Mouse (Mus musculus) intestine, postnatal 0 days (tissue): ENCODE measurements around the gene Flrt3. TPM values are rescaled to one million over a fixed set of nuclear protein-coding genes. Genes with fewer than 3 reads are reported as not detected.

Experiments used
- ATAC-seq: fragments of 200-750 bp; cut with Nextera tagmentation; 2 replicates; pipeline ENCODE4 v1.8.0; 2017; ENCODE audit warnings: mild to moderate bottlenecking, moderate TSS enrichment, moderate library complexity
- H3K27ac ChIP-seq: fragments of 300-500 bp; sonication (generic); 2 replicates; pipeline ENCODE4 v1.5.1; 2014; ENCODE audit warnings: mild to moderate bottlenecking, low read depth, low read length, moderate library complexity
- H3K27me3 ChIP-seq: fragments of 300-500 bp; sonication (generic); replicated peaks from 2 replicates; pipeline ENCODE4 v1.6.1; 2014; ENCODE audit warnings: low read length, mixed read lengths; ENCODE audit not compliant: control insufficient read depth, insufficient read depth
- H3K36me3 ChIP-seq: fragments of 300-500 bp; sonication (generic); 2 replicates; pipeline ENCODE4 v1.6.1; 2014; ENCODE audit warnings: mild to moderate bottlenecking, moderate library complexity; ENCODE audit not compliant: control insufficient read depth, insufficient read depth
- H3K4me1 ChIP-seq: fragments of 300-500 bp; sonication (generic); replicated peaks from 2 replicates; pipeline ENCODE4 v1.6.1; 2014; ENCODE audit warnings: antibody characterized with exemption, low read length, mixed read lengths; ENCODE audit not compliant: control insufficient read depth, insufficient read depth
- H3K4me2 ChIP-seq: fragments of 300-500 bp; sonication (generic); replicated peaks from 2 replicates; pipeline ENCODE4 v1.6.1; 2014; ENCODE audit warnings: low read depth, mild to moderate bottlenecking, moderate library complexity
- H3K4me3 ChIP-seq: fragments of 300-500 bp; sonication (generic); 2 replicates; pipeline ENCODE4 v1.5.1; 2014; ENCODE audit warnings: low read depth, low read length
- H3K9ac ChIP-seq: fragments of 300-500 bp; sonication (generic); 2 replicates; pipeline ENCODE4 v1.6.1; 2014; ENCODE audit warnings: mild to moderate bottlenecking, low read depth, low read length
- H3K9me3 ChIP-seq: fragments of 300-500 bp; sonication (generic); 2 replicates; pipeline ENCODE4 v1.6.1; 2016; ENCODE audit warnings: mixed run types; ENCODE audit not compliant: control insufficient read depth
- CTCF ChIP-seq: sonication (generic); IDR thresholded peaks from 2 replicates; pipeline ENCODE4 v1.5.1; 2016; ENCODE audit warnings: low read depth, mild to moderate bottlenecking, control low read depth, antibody characterized with exemption, moderate library complexity
- WGBS: fragments of 180-500 bp; shearing (Covaris S2); extraction: QIAGEN DNeasy Blood & Tissue Kit; methylation state at CpG from one replicate; pipeline ENCODE4 v1.1.7; 2014; 5-methylcytosine and 5-hydroxymethylcytosine counted together
- polyA plus RNA-seq: library from polyadenylated mRNA; unstranded; fragments of >200 nt; fragmentation: Nextera tagmentation; extraction: Ambion mirVana; gene quantifications from 2 replicates; pipeline ENCODE4 v1.2.1, GENCODE M21; 2015

Flrt3 gene
- polyA plus RNA-seq, 1 experiment from 2014 or later: 18.5 TPM

DNA sequence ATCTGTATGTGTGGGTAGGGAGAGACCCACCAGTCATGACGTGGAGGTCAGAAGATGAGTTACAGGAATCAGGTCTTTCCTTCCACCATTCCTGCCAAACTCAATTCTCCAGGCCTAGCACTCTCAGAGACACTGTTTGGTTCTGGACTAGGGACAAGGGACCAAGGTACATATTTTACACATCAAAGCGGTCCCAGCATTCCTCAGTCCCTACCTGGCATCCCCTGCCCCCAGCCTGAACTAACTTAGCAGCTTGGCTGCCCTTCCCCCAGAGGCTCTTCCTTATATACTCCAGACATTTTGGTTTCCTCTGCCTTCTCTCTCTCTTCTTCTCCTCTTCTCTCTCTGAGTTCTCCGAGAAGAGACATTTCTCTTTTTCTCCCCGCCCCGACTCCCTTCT is 2.2 kb upstream of the Flrt3 start:
- Histone ChIP-seq H3K27ac (no peak overlapping the region), H3K4me2 (no peak overlapping the region), H3K9ac (no peak overlapping the region), H3K36me3 (no peaks in the 10 kb centered on the region), H3K4me1 (no peaks in the 10 kb centered on the region), H3K4me3 (no peak overlapping the region), H3K9me3 (no peaks in the 10 kb centered on the region), H3K27me3 (no peaks in the 10 kb centered on the region)
- WGBS: 92% methylated on average over 5 of the region's 5 CpGs
- ATAC-seq: no peak
- no peak for TF ChIP-seq CTCF

DNA sequence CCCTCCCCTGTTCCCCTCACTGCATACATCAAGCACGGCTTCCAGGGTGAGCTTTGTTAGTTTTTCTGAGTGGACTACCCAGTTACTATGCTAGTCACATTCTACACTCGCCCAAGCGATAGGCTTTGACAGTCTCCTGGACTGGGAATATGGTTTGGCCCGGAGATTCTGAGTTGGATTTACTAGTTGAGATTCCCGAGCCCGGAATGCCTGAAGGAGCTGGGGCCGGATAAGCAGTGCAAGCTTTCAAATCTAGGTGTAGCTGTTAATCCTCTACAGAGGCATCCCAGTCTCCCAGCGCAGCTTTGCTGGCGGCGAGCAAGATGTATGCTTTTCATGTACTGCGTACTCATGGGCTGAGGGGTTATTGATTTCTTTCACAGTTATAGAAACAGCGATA is 812 bp downstream of the Flrt3 start:
- under 1% methylated on average over 12 of the region's 12 CpGs for WGBS
- Histone ChIP-seq H3K4me2 (peak overlapping the region; percentile 69), H3K27ac (peak overlapping the region; percentile 86), H3K36me3 (no peaks in the 10 kb centered on the region), H3K4me1 (peaks cover 4% of the 10 kb centered on the region; the same call in 1 of the 2 replicates), H3K9ac (peak overlapping the region; percentile 45), H3K4me3 (peak overlapping the region; percentile 61), H3K27me3 (no peaks in the 10 kb centered on the region), H3K9me3 (no peaks in the 10 kb centered on the region)
- peak; percentile 45 for TF ChIP-seq CTCF
- ATAC-seq: peak; percentile 45

DNA sequence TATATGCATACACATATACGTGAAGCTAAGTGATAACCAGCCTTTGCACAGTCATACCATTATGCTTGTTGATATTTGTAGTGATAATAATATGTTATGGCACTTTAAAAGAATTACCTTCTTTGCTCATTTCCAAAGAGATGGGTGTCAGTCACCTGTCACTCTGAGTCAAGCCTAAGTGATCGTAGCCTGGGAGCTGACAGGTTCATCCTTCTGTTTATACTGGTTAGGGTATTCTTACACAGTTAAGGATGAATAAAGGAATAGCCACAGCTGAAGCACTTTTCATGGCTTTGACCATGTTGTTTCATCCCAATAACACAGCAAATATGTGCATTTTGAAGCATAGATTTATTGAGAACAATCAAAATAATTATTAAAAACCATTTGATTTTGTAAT is 1.5 kb downstream of the Flrt3 start:
- Histone ChIP-seq H3K27me3 (no peaks in the 10 kb centered on the region), H3K9ac (no peak overlapping the region), H3K9me3 (no peaks in the 10 kb centered on the region), H3K4me3 (peak overlapping the region; percentile 61), H3K4me1 (peaks cover 4% of the 10 kb centered on the region; the same call in 1 of the 2 replicates), H3K36me3 (no peaks in the 10 kb centered on the region), H3K4me2 (peak overlapping the region; percentile 69), H3K27ac (no peak overlapping the region)
- ATAC-seq: no peak
- no peak for TF ChIP-seq CTCF
- 43% methylated on average over 2 of the region's 2 CpGs for WGBS

DNA sequence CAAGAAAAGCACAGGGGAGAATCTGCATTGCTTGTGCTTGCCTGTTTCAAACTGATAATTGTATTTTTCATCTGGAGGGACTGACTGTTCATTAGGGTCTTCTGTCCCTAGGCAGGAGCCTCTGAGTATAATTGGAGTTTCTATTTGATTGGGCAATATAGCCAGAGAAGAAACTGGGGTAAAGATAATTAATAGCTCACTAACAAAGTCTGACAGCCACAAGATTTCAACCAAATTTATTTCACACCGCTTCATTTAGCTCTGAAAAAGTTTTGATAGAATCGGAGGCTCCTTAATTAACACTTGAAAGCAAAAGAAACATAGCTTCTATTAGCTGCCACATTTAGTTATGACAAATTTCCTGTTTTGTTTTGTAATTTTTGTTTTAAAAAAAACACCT is 2.2 kb downstream of the Flrt3 start:
- no peaks in the 10 kb centered on the region for H3K9me3 ChIP-seq
- H3K4me1 ChIP-seq: peaks cover 4% of the 10 kb centered on the region; the same call in 1 of the 2 replicates
- H3K4me2 ChIP-seq: peak overlapping the region; percentile 69
- no peak overlapping the region for H3K9ac ChIP-seq
- no peaks in the 10 kb centered on the region for H3K27me3 ChIP-seq
- H3K36me3 ChIP-seq: no peaks in the 10 kb centered on the region
- no peak for ATAC-seq
- WGBS: 48% methylated on average over 2 of the region's 2 CpGs
- TF ChIP-seq CTCF: no peak
- H3K4me3 ChIP-seq: peak overlapping the region; percentile 61
- H3K27ac ChIP-seq: no peak overlapping the region

DNA sequence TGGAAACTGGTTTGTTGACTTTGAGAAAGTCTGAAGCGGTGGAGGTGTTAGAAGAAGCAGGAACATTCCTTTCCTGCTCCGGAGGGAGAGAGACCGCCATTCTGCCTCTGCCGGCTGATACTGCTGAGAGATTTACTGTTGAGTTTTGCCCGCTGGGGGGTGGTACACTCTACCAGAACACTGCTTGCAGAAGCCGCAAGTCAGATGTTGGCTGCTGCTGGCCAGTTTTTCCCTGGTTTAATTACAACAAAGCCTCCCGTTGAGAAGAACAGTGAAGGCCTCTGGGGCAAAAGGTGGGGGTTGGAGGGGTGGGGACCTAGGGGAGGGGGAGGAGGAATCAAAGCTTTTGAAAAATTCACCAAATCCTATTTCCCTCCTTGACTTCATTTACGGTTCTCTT is 3.0 kb downstream of the Flrt3 start:
- 3% methylated on average over 8 of the region's 8 CpGs for WGBS
- H3K27ac ChIP-seq: no peak overlapping the region
- 0 out of 2 replicates have a peak overlapping the region, but pooled peaks have one; percentile 7 for H3K9ac ChIP-seq
- peak overlapping the region; percentile 69 for H3K4me2 ChIP-seq
- peaks cover 4% of the 10 kb centered on the region; the same call in 1 of the 2 replicates for H3K4me1 ChIP-seq
- no peaks in the 10 kb centered on the region for H3K27me3 ChIP-seq
- TF ChIP-seq CTCF: peak; percentile 81
- no peaks in the 10 kb centered on the region for H3K9me3 ChIP-seq
- peak overlapping the region; percentile 61 for H3K4me3 ChIP-seq
- no peaks in the 10 kb centered on the region for H3K36me3 ChIP-seq
- peak; percentile 39; the same call in 1 of the 2 replicates for ATAC-seq

DNA sequence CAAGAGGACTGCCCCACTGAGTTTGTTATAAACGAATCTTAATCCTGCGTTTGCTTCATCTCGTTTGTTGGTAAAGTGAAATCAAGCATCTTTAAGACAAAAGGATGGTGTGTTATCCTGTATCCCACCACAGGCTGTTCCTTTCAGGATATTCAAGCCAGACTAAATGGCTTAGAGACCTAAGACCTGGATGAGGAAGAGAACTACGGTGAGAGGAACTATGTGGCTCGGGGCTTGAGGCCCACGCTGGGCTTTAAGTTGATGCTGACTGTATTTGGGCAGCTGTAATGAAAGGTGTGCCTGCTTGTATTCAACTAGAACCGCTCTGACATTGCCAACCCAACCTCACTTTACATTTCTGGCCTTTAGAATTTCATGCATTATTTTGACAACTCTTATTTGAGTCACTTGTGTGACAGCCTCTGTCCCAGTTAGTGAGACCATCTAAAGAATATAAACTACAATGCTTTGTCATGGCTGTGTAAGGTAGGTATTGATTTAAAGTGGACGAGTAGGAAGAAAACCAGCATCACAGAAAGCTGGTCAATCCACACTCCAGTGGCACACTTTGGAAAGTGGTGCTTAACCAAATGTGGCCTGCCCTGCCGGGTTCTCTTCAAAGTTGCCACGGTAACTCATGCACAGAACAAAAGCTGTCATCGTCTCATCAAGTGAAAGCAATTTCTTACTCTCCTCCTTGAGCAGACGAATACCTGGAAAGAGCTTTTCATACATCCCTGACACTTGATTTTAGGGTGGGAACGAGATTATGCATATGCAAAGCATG is 3.8 kb downstream of the Flrt3 start:
- no peak for ATAC-seq
- no peak overlapping the region for H3K27ac ChIP-seq
- no peak overlapping the region for H3K4me3 ChIP-seq
- peaks cover 4% of the 10 kb centered on the region; the same call in 1 of the 2 replicates for H3K4me1 ChIP-seq
- H3K36me3 ChIP-seq: no peaks in the 10 kb centered on the region
- peak overlapping the region; percentile 69 for H3K4me2 ChIP-seq
- H3K9me3 ChIP-seq: no peaks in the 10 kb centered on the region
- H3K27me3 ChIP-seq: no peaks in the 10 kb centered on the region
- TF ChIP-seq CTCF: no peak
- no peak overlapping the region for H3K9ac ChIP-seq
- WGBS: 64% methylated on average over 13 of the region's 13 CpGs
